ENCODE assay signal across 8 mouse cellular contexts in genomic region chr3:98382246-98382939, GRCm38 (mm10). TPM values are rescaled to one million over a fixed set of nuclear protein-coding genes. Genes with fewer than 3 reads are reported as not detected.
DNase-seq lines count a peak whose midpoint lies in the region; ATAC-seq and TF ChIP-seq lines count a peak whose summit lies in the region.

Gene Zfp697, plus strand, starts transcription at chr3:98382461.

- peak within 1 kb of the TSS; percentile 39; the same call in 1 of the 2 replicates for H3K4me3 ChIP-seq in spleen, adult 2 months (ENCODE audit: extremely low read depth, insufficient read depth, insufficient read length)
- H3K4me3 ChIP-seq in embryonic facial prominence, embryonic 13.5 days = peak within 1 kb of the TSS; percentile 88
- H3K4me3 ChIP-seq in limb, embryonic 11.5 days (ENCODE audit: low read depth, low read length) = peak within 1 kb of the TSS; percentile 83
- H3K4me3 ChIP-seq in midbrain, embryonic 11.5 days (ENCODE audit: low read depth, low read length) = peak within 1 kb of the TSS; percentile 90
- H3K4me3 ChIP-seq in small intestine, adult 2 months (ENCODE audit: low read depth, low read length) = peak within 1 kb of the TSS; percentile 83

- peaks cover 11% of the 10 kb centered on the region for H3K27me3 ChIP-seq in spleen, adult 2 months (ENCODE audit: control insufficient read depth, insufficient read depth, low read length)
- no peaks in the 10 kb centered on the region for H3K27me3 ChIP-seq in embryonic facial prominence, embryonic 13.5 days
- H3K27me3 ChIP-seq in limb, embryonic 11.5 days (ENCODE audit: control insufficient read depth, insufficient read depth, low read length) = no peaks in the 10 kb centered on the region
- H3K27me3 ChIP-seq in midbrain, embryonic 11.5 days (ENCODE audit: control insufficient read depth, insufficient read depth, low read length) = no peaks in the 10 kb centered on the region
- peaks cover 5% of the 10 kb centered on the region; the same call in 1 of the 2 replicates for H3K27me3 ChIP-seq in small intestine, adult 2 months (ENCODE audit: control insufficient read depth, insufficient read depth, low read length)

- no peaks in the 10 kb centered on the region for H3K36me3 ChIP-seq in spleen, adult 2 months (ENCODE audit: control insufficient read depth, insufficient read depth, low read length)
- no peaks in the 10 kb centered on the region for H3K36me3 ChIP-seq in embryonic facial prominence, embryonic 13.5 days
- no peaks in the 10 kb centered on the region for H3K36me3 ChIP-seq in limb, embryonic 11.5 days (ENCODE audit: control insufficient read depth, insufficient read depth, low read length)
- no peaks in the 10 kb centered on the region for H3K36me3 ChIP-seq in midbrain, embryonic 11.5 days (ENCODE audit: control insufficient read depth, insufficient read depth, low read length)
- no peaks in the 10 kb centered on the region for H3K36me3 ChIP-seq in small intestine, adult 2 months (ENCODE audit: control insufficient read depth, insufficient read depth, low read length)

- H3K9ac ChIP-seq in embryonic facial prominence, embryonic 13.5 days = peak within 1 kb of the TSS; percentile 88
- H3K9ac ChIP-seq in limb, embryonic 11.5 days (ENCODE audit: low read length) = peak within 1 kb of the TSS; percentile 94
- peak within 1 kb of the TSS; percentile 98 for H3K9ac ChIP-seq in midbrain, embryonic 11.5 days (ENCODE audit: low read length)

- H3K4me1 ChIP-seq in spleen, adult 2 months (ENCODE audit: control insufficient read depth, insufficient read depth, insufficient read length) = peaks cover 7% of the 10 kb centered on the region
- H3K4me1 ChIP-seq in embryonic facial prominence, embryonic 13.5 days = peaks cover 22% of the 10 kb centered on the region
- peaks cover 5% of the 10 kb centered on the region; the same call in 1 of the 2 replicates for H3K4me1 ChIP-seq in limb, embryonic 11.5 days (ENCODE audit: control insufficient read depth, insufficient read depth, low read length)
- H3K4me1 ChIP-seq in midbrain, embryonic 11.5 days (ENCODE audit: control insufficient read depth, insufficient read depth, low read length) = peaks cover 10% of the 10 kb centered on the region
- 0 out of 2 replicates have a peak, but pooled peaks cover 4% of the 10 kb centered on the region for H3K4me1 ChIP-seq in small intestine, adult 2 months (ENCODE audit: control insufficient read depth, insufficient read depth, insufficient read length, low read length)

- no peaks in the 10 kb centered on the region for H3K9me3 ChIP-seq in embryonic facial prominence, embryonic 13.5 days
- no peaks in the 10 kb centered on the region for H3K9me3 ChIP-seq in limb, embryonic 11.5 days (ENCODE audit: control insufficient read depth, low read length)
- no peaks in the 10 kb centered on the region for H3K9me3 ChIP-seq in midbrain, embryonic 11.5 days (ENCODE audit: control insufficient read depth, low read length)

- DNase-seq in spleen, adult 2 months (ENCODE audit: low read depth in 1 of 2, low spot score in 2 of 2) = no peak
- DNase-seq in spleen, postnatal 14 days (ENCODE audit: low spot score in 2 of 2) = no peak
- peak; percentile 84 for DNase-seq in heart, adult 8-10 months (ENCODE audit: low spot score)
- peak; percentile 82 to 88 for DNase-seq in kidney, adult 8-10 months
- peak; percentile 85 for DNase-seq in limb, embryonic 11.5 days (ENCODE audit: low spot score)
- peak; percentile 96 for DNase-seq in midbrain, embryonic 11.5 days (ENCODE audit: low spot score, missing footprints)

- TF ChIP-seq POLR2A in spleen, adult 2 months (IDR thresholded peaks at IDR 0.05; ENCODE audit: low read depth, low read length) = no peak
- 0 out of 2 replicates have a peak, but pooled peaks have one; percentile 29 for TF ChIP-seq POLR2A in small intestine, adult 2 months (IDR thresholded peaks at IDR 0.05; ENCODE audit: low read depth, low read length)

- peak within 1 kb of the TSS; percentile 95 for H3K4me2 ChIP-seq in embryonic facial prominence, embryonic 13.5 days
- peak within 1 kb of the TSS; percentile 95 for H3K4me2 ChIP-seq in limb, embryonic 11.5 days (ENCODE audit: low read depth, severe bottlenecking)
- H3K4me2 ChIP-seq in midbrain, embryonic 11.5 days = peak within 1 kb of the TSS; percentile 90

- WGBS in spleen, adult 2 months = 2% methylated on average over 41 of the region's 42 CpGs
- under 1% methylated on average over 42 of the region's 42 CpGs for WGBS in embryonic facial prominence, embryonic 13.5 days
- whole genome bisulfite sequencing in limb, embryonic 11.5 days = under 1% methylated on average over 42 of the region's 42 CpGs
- WGBS in midbrain, embryonic 11.5 days = under 1% methylated on average over 42 of the region's 42 CpGs
- under 1% methylated on average over 42 of the region's 42 CpGs for WGBS in small intestine, adult 2 months

- no peak within 1 kb of the TSS for H3K27ac ChIP-seq in spleen, adult 2 months (ENCODE audit: insufficient read depth, low read length)
- H3K27ac ChIP-seq in embryonic facial prominence, embryonic 13.5 days = peak within 1 kb of the TSS; percentile 62
- H3K27ac ChIP-seq in limb, embryonic 11.5 days (replicated peaks; ENCODE audit: low read depth, low read length) = no peak within 1 kb of the TSS
- H3K27ac ChIP-seq in midbrain, embryonic 11.5 days (ENCODE audit: low read depth, low read length) = peak within 1 kb of the TSS; percentile 40; the same call in 1 of the 2 replicates
- H3K27ac ChIP-seq in small intestine, adult 2 months (ENCODE audit: insufficient read depth, low read depth, low read length) = no peak within 1 kb of the TSS

- ATAC-seq in embryonic facial prominence, embryonic 13.5 days (ENCODE audit: insufficient number of reproducible peaks, insufficient read depth, low FRiP score, low TSS enrichment, low read depth) = peak; percentile 86
- ATAC-seq in limb, embryonic 11.5 days (ENCODE audit: insufficient number of reproducible peaks, low FRiP score, low TSS enrichment, low read depth) = peak; percentile 89
- ATAC-seq in midbrain, embryonic 11.5 days (ENCODE audit: low FRiP score) = peak; percentile 91

- no peak for TF ChIP-seq CTCF in spleen, adult 2 months (IDR thresholded peaks at IDR 0.05; ENCODE audit: extremely low read depth, insufficient read depth, insufficient read length, insufficient replicate concordance)
- no peak for TF ChIP-seq CTCF in small intestine, adult 2 months (IDR thresholded peaks at IDR 0.05; ENCODE audit: extremely low read depth, insufficient read length, insufficient replicate concordance, low read depth, low read length)

RNA-seq across cellular contexts. Expression of gene Zfp697, which starts in this region (rescaled TPM):
- 0.68 and 0.96 TPM in 2 replicates for polyA plus RNA-seq in spleen, adult 2 months (2012; rRNA removed)
- 7.2 and 8.2 TPM in 2 replicates for polyA plus RNA-seq in embryonic facial prominence, embryonic 13.5 days (2015; fragmentation: Nextera tagmentation; extraction: Ambion mirVana)
- 1 to 10 TPM; 6.9 to 8.7 (median 7.4) TPM for total RNA-seq in heart, adult 8-10 months (2022)
- polyA plus RNA-seq in limb, embryonic 11.5 days (2014; fragmentation: Nextera tagmentation; extraction: Ambion mirVana) = 10.4 and 11.0 TPM in 2 replicates
- 9.5 and 10.2 TPM in 2 replicates for polyA plus RNA-seq in midbrain, embryonic 11.5 days (2014; fragmentation: Nextera tagmentation; extraction: Ambion mirVana)
- polyA plus RNA-seq in small intestine, adult 2 months (2012; rRNA removed) = 0.71 and 0.89 TPM in 2 replicates

Comparison
In these comparisons a context has a peak if more than half of its experiments do, and no peak if none do; other contexts are left out.
1. DNase-seq: peak in heart, adult 8-10 months (single experiment), kidney, adult 8-10 months (2 of 2), limb, embryonic 11.5 days (single experiment) and midbrain, embryonic 11.5 days (single experiment); none in spleen, adult 2 months (0 of 2) and spleen, postnatal 14 days (0 of 2).
2. H3K27ac ChIP-seq: peak in embryonic facial prominence, embryonic 13.5 days (single experiment) and midbrain, embryonic 11.5 days (single experiment); none in spleen, adult 2 months (single experiment), limb, embryonic 11.5 days (single experiment) and small intestine, adult 2 months (single experiment).
3. H3K4me3 ChIP-seq: peak in every context shown above with its lines; median percentile 90 in midbrain, embryonic 11.5 days; 88 in embryonic facial prominence, embryonic 13.5 days; 83 in limb, embryonic 11.5 days; 83 in small intestine, adult 2 months; 39 in spleen, adult 2 months.
4. Peak in every context shown above with its lines, with median percentiles within 50 percentile points of each other: ATAC-seq, H3K4me2 ChIP-seq and H3K9ac ChIP-seq.